Mouse (Mus musculus): ENCODE measurements around the gene Tbc1d14.

DNA sequence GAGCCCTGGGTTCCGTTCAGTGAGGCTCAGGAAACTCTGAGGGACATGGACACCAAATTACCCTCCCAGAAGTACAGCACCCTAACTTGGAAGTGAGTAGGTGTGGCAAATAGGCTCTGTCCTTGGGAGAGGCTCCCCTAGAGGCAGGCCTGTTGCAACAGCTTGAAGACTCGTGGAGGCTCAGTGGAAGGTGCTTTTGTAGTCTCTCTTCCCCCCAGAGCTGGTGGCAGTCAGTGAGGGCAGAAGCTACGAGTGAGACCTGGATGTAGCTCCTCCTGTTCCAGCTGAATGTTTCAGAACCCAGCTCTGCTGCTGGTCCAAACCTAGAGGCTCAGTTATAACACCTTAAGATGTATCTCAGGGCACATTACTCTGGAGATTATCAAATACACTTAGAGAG, 2.0 kb upstream of the Tbc1d14 start:
- TF ChIP-seq GATA1 (IDR thresholded peaks at IDR 0.05; ENCODE audit: low read length) (no peak), TAL1 (IDR thresholded peaks at IDR 0.05; ENCODE audit: low read length) (no peak)

All from erythroblast, embryonic 14.5 days (primary cell).